Mouse (Mus musculus) heart, postnatal 10 days (tissue): ENCODE results near the gene Exoc3l. TPM values are rescaled to one million over a fixed set of nuclear protein-coding genes. Genes with fewer than 3 reads are reported as not detected.

Experiments
- DNase-seq, 2 experiments: peaks; one replicate each; pipeline ENCODE4 v3.0.0; 2021
- intact Hi-C: fragments of 180-260 bp; cut with DNase I; formaldehyde crosslinking; loops from one replicate; pipeline ENCODE4 v1.15.1; 2025
- microRNA-seq, 2 experiments: library from miRNA; unstranded; fragments of <30 nt; microRNA quantifications; one replicate each; pipeline ENCODE4 v1.2.0; 2022
- total RNA-seq, 2 experiments: library from RNA; stranded (reverse); gene quantifications; 2 replicates each; pipeline ENCODE4 v1.2.3; 2021

Gene Exoc3l
- total RNA-seq, 2 experiments from 2014 or later, result 11.6 to 13.6 TPM

DNA sequence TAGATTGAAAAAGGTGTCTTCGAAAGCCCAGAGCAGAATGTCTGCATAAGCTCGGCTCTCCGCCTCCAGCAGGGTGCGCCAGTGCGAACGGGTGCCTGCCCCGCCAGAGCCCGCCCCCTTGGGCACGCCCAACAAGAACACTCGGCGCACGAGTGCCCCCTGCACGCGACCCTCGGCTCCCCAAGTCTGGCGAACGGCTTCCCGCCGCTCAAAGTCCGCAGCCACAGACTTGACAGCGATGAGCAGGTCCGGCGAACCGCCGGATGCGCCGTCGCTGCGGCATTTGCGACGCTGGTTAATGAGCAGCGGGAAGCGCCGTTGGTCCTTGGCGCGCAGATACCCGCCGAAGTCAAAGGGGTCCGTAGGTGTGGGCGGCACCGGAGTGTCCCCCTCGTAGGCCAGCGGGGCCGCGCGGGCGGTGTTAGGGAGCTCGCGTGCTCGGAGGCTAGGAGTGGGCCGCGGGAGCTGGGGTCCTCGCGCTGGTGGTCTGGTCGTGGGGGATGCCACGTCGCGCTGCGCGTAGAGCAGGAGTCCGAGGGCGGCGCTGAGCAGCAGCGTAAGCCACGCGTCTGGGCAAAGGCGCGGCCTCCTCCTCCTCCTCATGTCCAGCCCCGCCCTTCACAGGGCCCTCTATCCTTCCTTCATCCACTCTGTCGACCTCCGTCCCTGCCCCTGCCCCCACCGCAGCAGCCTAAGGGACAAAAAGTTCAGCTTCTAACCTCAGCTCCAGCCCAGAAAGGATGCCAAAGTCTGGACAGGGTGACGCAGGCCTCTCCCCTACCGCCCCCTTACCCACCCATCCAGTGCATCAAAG is 41.5 kb downstream of the Exoc3l start:
- intact Hi-C loops, result loop anchor here (1.0 kb wide), 1 partner anchor 29 kb away; no protein-coding TSS in a partner anchor
- DNase-seq, result peak; percentile 92 to 95

GRCm38 (mm10) chr8:105253766-105254151 is 42.1 kb downstream of the Exoc3l start:
- DNase-seq, result no peak
- intact Hi-C loops, result loop anchor here (1.0 kb wide), 1 partner anchor 30 kb away; no protein-coding TSS in a partner anchor

DNA sequence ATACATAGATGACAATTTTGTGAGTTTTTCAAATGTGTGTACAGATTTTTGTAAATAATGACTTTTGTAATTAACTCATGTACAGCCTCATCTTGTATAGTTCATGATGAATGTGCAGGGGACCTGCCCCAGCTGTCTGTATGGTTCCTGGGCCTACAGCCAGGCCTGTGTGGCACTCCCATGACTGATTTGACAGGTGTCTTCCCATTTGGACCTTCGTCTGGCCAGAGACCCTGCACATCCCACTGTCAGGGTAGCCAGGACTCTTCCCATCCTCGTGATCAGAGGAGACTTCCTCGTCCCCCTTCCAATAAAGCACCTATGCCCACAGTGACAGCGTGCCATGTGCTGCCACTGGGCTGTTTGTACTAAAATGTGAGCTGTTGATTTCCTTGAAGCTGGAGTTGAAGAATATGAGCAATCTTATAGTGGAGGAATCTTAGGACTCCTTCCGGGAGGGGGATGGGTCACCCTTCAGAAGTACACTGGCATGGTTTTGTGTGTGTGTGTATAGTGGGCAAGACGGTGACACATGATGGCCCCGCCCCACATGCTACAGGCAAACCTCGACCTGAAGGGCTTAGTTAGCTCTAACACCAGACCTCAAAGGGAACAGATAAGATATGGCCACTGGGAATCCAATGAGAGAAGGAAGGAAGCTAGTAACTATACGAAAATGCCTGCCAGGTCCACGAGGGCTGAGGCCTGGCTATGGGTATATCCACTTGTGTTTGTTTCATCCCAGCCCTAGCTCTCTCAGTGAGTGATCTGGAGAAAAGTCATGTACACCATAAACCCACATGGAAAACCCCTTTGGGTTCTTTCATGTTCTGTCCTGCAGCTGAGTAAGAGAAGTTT is 43.0 kb downstream of the Exoc3l start:
- intact Hi-C loops, result no loop called here

GRCm38 (mm10) chr8:105251954-105252353 is 43.9 kb downstream of the Exoc3l start:
- no peak for DNase-seq
- intact Hi-C loops, result no loop called here

More for the DNA sequence above, 43.0 kb downstream of the Exoc3l start:
- no peak for DNase-seq

DNA sequence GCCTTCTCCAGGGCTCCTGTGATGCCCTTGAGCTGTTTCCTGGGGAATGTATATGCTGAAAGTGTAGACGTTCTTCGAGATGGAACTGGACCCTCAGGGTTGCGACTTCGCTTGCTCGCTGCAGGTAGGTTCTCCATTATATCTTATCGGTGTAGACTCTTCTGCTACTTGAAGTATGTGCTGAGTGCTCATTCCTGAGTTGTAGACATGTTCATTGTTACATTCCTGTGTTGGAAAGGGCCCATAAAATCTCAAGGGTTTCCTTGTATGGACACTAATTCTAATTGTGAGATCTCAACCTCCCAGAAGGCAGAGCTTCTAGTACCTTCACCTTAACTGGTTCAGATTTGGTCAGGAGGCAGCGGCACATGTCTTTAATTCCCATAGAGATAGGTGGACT is 54.9 kb downstream of the Exoc3l start:
- DNase-seq, result no peak
- intact Hi-C loops, result no loop called here

Small RNA genes within 50 kb of the gene (microRNA-seq; reads per million reads assigned to microRNA genes)
- 0 reads per million in 2 experiments for gene Gm27320
- gene Mir328, result 1,099 to 1,775 reads per million in 2 experiments

Other genes starting within 250 kb of the Exoc3l start
- gene Ces3a, start 247.5 kb downstream of the Exoc3l start, total RNA-seq, result not detected
- gene Ces3b, start 212.3 kb downstream of the Exoc3l start, total RNA-seq, result under 1 TPM in 1 of 2 experiments, not detected in 1; 0.10 TPM
- gene Ces4a, start 164.3 kb downstream of the Exoc3l start, total RNA-seq, result not detected
- gene Cbfb, start 125.4 kb downstream of the Exoc3l start, total RNA-seq, result 10 to 100 TPM; 32.4 to 37.0 TPM
- 10 to 100 TPM; 18.2 to 19.5 TPM for gene D230025D16Rik, start 71.0 kb downstream of the Exoc3l start, total RNA-seq
- 1 to 10 TPM; 8.9 to 9.5 TPM for gene B3gnt9, start 40.9 kb downstream of the Exoc3l start, total RNA-seq
- gene Tradd, start 31.5 kb downstream of the Exoc3l start, total RNA-seq, result 1 to 10 TPM; 9.1 to 9.7 TPM
- gene Fbxl8, start 31.5 kb downstream of the Exoc3l start, total RNA-seq, result 1 to 10 TPM; 2.8 to 4.1 TPM
- under 1 TPM; 0.84 to 0.94 TPM for gene Hsf4, start 26.3 kb downstream of the Exoc3l start, total RNA-seq
- 10 to 100 TPM; 14.7 to 16.2 TPM for gene Nol3, start 20.0 kb downstream of the Exoc3l start, total RNA-seq
- gene 4931428F04Rik, start 6.2 kb downstream of the Exoc3l start, total RNA-seq, result 1 to 10 TPM; 2.8 to 6.3 TPM
- 10 to 100 TPM; 25.6 to 29.0 TPM for gene E2f4, start 1.6 kb upstream of the Exoc3l start, total RNA-seq
- gene Elmo3, start 9.5 kb upstream of the Exoc3l start, total RNA-seq, result 1 to 10 TPM; 1.1 to 1.5 TPM
- gene Lrrc29, start 30.2 kb upstream of the Exoc3l start, total RNA-seq, result 1 to 10 TPM; 2.0 to 2.5 TPM
- 10 to 100 TPM; 30.7 to 31.5 TPM for gene Tmem208, start 30.3 kb upstream of the Exoc3l start, total RNA-seq
- 10 to 100 TPM; 10.9 to 11.7 TPM for gene Fhod1, start 51.9 kb upstream of the Exoc3l start, total RNA-seq
- gene Slc9a5, start 52.7 kb upstream of the Exoc3l start, total RNA-seq, result 1 to 10 TPM; 1.7 TPM
- under 1 TPM in 1 of 2 experiments, not detected in 1; 0.12 TPM for gene Plekhg4, start 77.2 kb upstream of the Exoc3l start, total RNA-seq
- gene Kctd19, start 117.4 kb upstream of the Exoc3l start, total RNA-seq, result under 1 TPM in 1 of 2 experiments, not detected in 1; 0.12 TPM
- gene Lrrc36, start 117.5 kb upstream of the Exoc3l start, total RNA-seq, result 1 to 10 TPM in 1 of 2 experiments, under 1 TPM in 1; 0.77 to 1.2 TPM
- 10 to 100 TPM; 55.8 to 56.1 TPM for gene Tppp3, start 175.4 kb upstream of the Exoc3l start, total RNA-seq
- 10 to 100 TPM; 14.8 to 16.8 TPM for gene Zdhhc1, start 200.8 kb upstream of the Exoc3l start, total RNA-seq
- gene Hsd11b2, start 222.7 kb upstream of the Exoc3l start, total RNA-seq, result 1 to 10 TPM in 1 of 2 experiments, under 1 TPM in 1; 0.60 to 2.1 TPM